Mouse (Mus musculus) olfactory bulb, adult 2 months (tissue): ENCODE measurements around the gene Fam129c.

Source experiments
- CTCF ChIP-seq: fragments of 200-500 bp; IDR thresholded peaks from 2 replicates; pipeline ENCODE4 v1.5.1; 2012; ENCODE audit warnings: low read depth, mild to moderate bottlenecking, low read length, moderate library complexity; ENCODE audit not compliant: insufficient read depth
- POLR2A ChIP-seq: fragments of 200-500 bp; IDR thresholded peaks from 2 replicates; pipeline ENCODE4 v1.6.1; 2012; ENCODE audit warnings: mild to moderate bottlenecking, low read depth, low read length, moderate library complexity; ENCODE audit not compliant: insufficient read depth

DNA sequence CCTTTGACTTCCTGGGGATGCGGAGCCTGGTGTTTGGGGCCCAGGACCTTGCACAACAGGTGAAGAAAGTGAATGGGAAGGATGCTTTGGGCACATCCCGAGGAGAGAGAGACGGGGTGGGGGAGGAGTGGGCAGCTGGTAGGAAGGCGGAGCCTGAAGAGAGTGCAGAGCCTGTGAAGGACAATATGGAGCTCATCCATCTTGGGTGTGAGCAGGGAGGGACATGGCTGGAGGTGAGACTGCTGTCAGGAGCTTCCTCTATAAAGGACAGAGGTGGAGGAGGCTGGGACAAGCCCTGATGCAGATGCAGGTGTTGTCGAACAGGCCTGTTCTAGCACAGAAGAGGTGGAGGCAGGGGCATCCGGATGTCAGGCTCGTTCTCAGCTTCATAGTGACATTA is 6.6 kb downstream of the Fam129c start:
- TF ChIP-seq CTCF (no peak), POLR2A (no peak)
